Comparison of ENCODE assay signal across 18 mouse cellular contexts in the genomic region with DNA sequence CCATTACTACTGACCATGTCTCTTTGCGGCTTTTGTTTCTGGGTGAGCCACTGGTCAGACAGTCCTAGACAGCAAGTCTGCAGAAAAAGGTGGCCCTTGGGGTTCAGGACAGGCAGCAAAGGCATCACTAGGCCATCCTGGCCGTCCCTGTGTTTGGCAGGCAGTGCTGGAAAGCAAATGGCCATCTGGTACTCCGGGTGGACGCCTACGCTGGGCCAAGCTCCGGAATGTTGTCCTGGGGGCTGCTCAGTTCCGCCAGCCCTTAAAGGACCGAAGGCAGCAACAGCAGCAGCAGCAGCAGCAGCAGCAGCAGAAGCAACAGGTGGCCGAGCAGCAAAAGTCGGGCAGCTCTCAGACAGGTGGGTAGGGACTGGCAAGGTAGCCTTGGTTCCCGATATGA. TPM values are rescaled to one million over a fixed set of nuclear protein-coding genes. Genes with fewer than 3 reads are reported as not detected.
A peak's percentile ranks its signal among the peaks of the same experiment; 100 is the strongest.
DNase-seq lines count a peak whose midpoint lies in the region; ATAC-seq lines count a peak whose summit lies in the region.
"Had no signal": no experiment of that assay in that cellular context is flagged by ENCODE, and none has a peak within 500 bp of the region (broad histone marks: within the 10 kb centered on the region; RNA-seq: fewer than 3 reads in every experiment).

No protein-coding gene starts in this region.

- peaks cover 14% of the 10 kb centered on the region; the same call in 1 of the 2 replicates for H3K4me1 ChIP-seq in heart, embryonic 10.5 days
- H3K4me1 ChIP-seq in kidney, embryonic 16.5 days (ENCODE audit: insufficient read depth, low read length): no peaks in the 10 kb centered on the region
- H3K4me1 ChIP-seq: embryonic facial prominence, embryonic 13.5 days; forebrain, embryonic 12.5 days; hindbrain, embryonic 15.5 days had no signal

- no peak overlapping the region for H3K27ac ChIP-seq in heart, embryonic 10.5 days
- no peak overlapping the region for H3K27ac ChIP-seq in kidney, embryonic 16.5 days (ENCODE audit: low read length)
- H3K27ac ChIP-seq: embryonic facial prominence, embryonic 13.5 days; forebrain, embryonic 12.5 days; heart, embryonic 15.5 days; hindbrain, embryonic 15.5 days had no signal

- no peak overlapping the region for H3K9ac ChIP-seq in kidney, embryonic 16.5 days (replicated peaks; ENCODE audit: low read length)
- H3K9ac ChIP-seq: embryonic facial prominence, embryonic 13.5 days; forebrain, embryonic 12.5 days; heart, embryonic 15.5 days; hindbrain, embryonic 15.5 days had no signal

- no peaks in the 10 kb centered on the region for H3K27me3 ChIP-seq in heart, embryonic 10.5 days (ENCODE audit: insufficient read depth, poor library complexity, severe bottlenecking)
- H3K27me3 ChIP-seq in kidney, embryonic 16.5 days (ENCODE audit: insufficient read depth, low read length): no peaks in the 10 kb centered on the region
- H3K27me3 ChIP-seq: embryonic facial prominence, embryonic 13.5 days; forebrain, embryonic 12.5 days; heart, embryonic 15.5 days; hindbrain, embryonic 15.5 days had no signal

- intact Hi-C loops in heart, postnatal 10 days (cut with DNase I): no loop called here

- WGBS in heart, embryonic 10.5 days: 89% methylated on average over 11 of the region's 11 CpGs
- WGBS in kidney, embryonic 16.5 days: 88% methylated on average over 11 of the region's 11 CpGs

- H3K4me2 ChIP-seq in kidney, embryonic 16.5 days (replicated peaks; ENCODE audit: low read depth, low read length): no peak overlapping the region
- H3K4me2 ChIP-seq: embryonic facial prominence, embryonic 13.5 days; forebrain, embryonic 12.5 days; heart, embryonic 11.5 days; heart, embryonic 15.5 days; hindbrain, embryonic 15.5 days had no signal

- ATAC-seq in kidney, embryonic 16.5 days (ENCODE audit: low FRiP score, low TSS enrichment): no peak
- ATAC-seq: forebrain, embryonic 16.5 days; intestine, embryonic 16.5 days had no signal

- no peak overlapping the region for H3K4me3 ChIP-seq in heart, embryonic 10.5 days
- H3K4me3 ChIP-seq in kidney, embryonic 16.5 days (ENCODE audit: low read length): no peak overlapping the region
- H3K4me3 ChIP-seq: embryonic facial prominence, embryonic 13.5 days; forebrain, embryonic 12.5 days; heart, embryonic 15.5 days; hindbrain, embryonic 15.5 days had no signal

- peaks cover 88% of the 10 kb centered on the region for H3K36me3 ChIP-seq in heart, embryonic 10.5 days
- H3K36me3 ChIP-seq in kidney, embryonic 16.5 days (ENCODE audit: insufficient read depth, low read length): peaks cover 22% of the 10 kb centered on the region

- no peaks in the 10 kb centered on the region for H3K9me3 ChIP-seq in heart, embryonic 10.5 days
- no peaks in the 10 kb centered on the region for H3K9me3 ChIP-seq in kidney, embryonic 16.5 days (ENCODE audit: low read length)
- H3K9me3 ChIP-seq: embryonic facial prominence, embryonic 13.5 days; forebrain, embryonic 12.5 days; heart, embryonic 15.5 days; hindbrain, embryonic 15.5 days had no signal

- peak; percentile 69 for DNase-seq in heart, embryonic 10.5 days (ENCODE audit: low spot score)
- DNase-seq in heart, postnatal 10 days: no peak
- DNase-seq in cerebellum, adult 8-10 months: peak; percentile 69
- peak; percentile 79 to 88 for DNase-seq in cerebellum, postnatal 14 days
- no peak for DNase-seq in right cerebral cortex, postnatal 10 days (ENCODE audit: low spot score in 2 of 2)
- DNase-seq in kidney, adult 9 months: no peak
- DNase-seq: adrenal gland, postnatal 10 days; gastrocnemius, postnatal 10 days; heart, adult 18-20 months had no signal

RNA-seq across cellular contexts. Expression of gene Dennd4b, which starts 10.3 kb away (rescaled TPM):
- polyA plus RNA-seq in heart, embryonic 10.5 days (2016; fragmentation: Nextera tagmentation; extraction: Ambion mirVana): 4.6 and 7.0 TPM in 2 replicates
- total RNA-seq in heart, postnatal 10 days (2021): 10 to 100 TPM; 16.8 to 19.7 TPM
- polyA plus RNA-seq in kidney, embryonic 16.5 days (2015; fragmentation: Nextera tagmentation; extraction: Ambion mirVana): 3.7 and 4.7 TPM in 2 replicates

RNA-seq across cellular contexts. Expression of gene Gatad2b, which starts 17.7 kb away (rescaled TPM):
- 10.6 and 11.8 TPM in 2 replicates for polyA plus RNA-seq in heart, embryonic 10.5 days (2016; fragmentation: Nextera tagmentation; extraction: Ambion mirVana)
- total RNA-seq in heart, postnatal 10 days (2021): 10 to 100 TPM; 56.6 to 59.5 TPM
- polyA plus RNA-seq in kidney, embryonic 16.5 days (2015; fragmentation: Nextera tagmentation; extraction: Ambion mirVana): 11.3 and 15.4 TPM in 2 replicates

RNA-seq across cellular contexts. Expression of gene Crtc2, which starts 21.3 kb away (rescaled TPM):
- polyA plus RNA-seq in heart, embryonic 10.5 days (2016; fragmentation: Nextera tagmentation; extraction: Ambion mirVana): 14.4 and 21.6 TPM in 2 replicates
- total RNA-seq in heart, postnatal 10 days (2021): 10 to 100 TPM; 21.1 to 26.9 TPM
- polyA plus RNA-seq in kidney, embryonic 16.5 days (2015; fragmentation: Nextera tagmentation; extraction: Ambion mirVana): 24.8 and 33.7 TPM in 2 replicates

RNA-seq across cellular contexts. Expression of gene Slc39a1, which starts 27.3 kb away (rescaled TPM):
- 51.3 and 79.6 TPM in 2 replicates for polyA plus RNA-seq in heart, embryonic 10.5 days (2016; fragmentation: Nextera tagmentation; extraction: Ambion mirVana)
- 100 to 1,000 TPM; 105 to 110 TPM for total RNA-seq in heart, postnatal 10 days (2021)
- 108 and 114 TPM in 2 replicates for polyA plus RNA-seq in kidney, embryonic 16.5 days (2015; fragmentation: Nextera tagmentation; extraction: Ambion mirVana)

RNA-seq across cellular contexts. Expression of gene Creb3l4, which starts 32.0 kb away (rescaled TPM):
- polyA plus RNA-seq in heart, embryonic 10.5 days (2016; fragmentation: Nextera tagmentation; extraction: Ambion mirVana): 2.1 and 2.2 TPM in 2 replicates
- under 1 TPM; 0.26 to 0.45 TPM for total RNA-seq in heart, postnatal 10 days (2021)
- 6.5 and 6.8 TPM in 2 replicates for polyA plus RNA-seq in kidney, embryonic 16.5 days (2015; fragmentation: Nextera tagmentation; extraction: Ambion mirVana)
- total RNA-seq: heart, postnatal 25 days had no signal

Comparison
In these comparisons a context has a peak if more than half of its experiments do, and no peak if none do; other contexts are left out.
1. DNase-seq: peak in heart, embryonic 10.5 days (single experiment), cerebellum, adult 8-10 months (single experiment) and cerebellum, postnatal 14 days (2 of 2); none in heart, postnatal 10 days (0 of 2), right cerebral cortex, postnatal 10 days (0 of 2) and kidney, adult 9 months (single experiment).